Mouse (Mus musculus) common myeloid progenitor, adult 5-6 weeks (primary cell): ENCODE measurements at regions not wholly inside any gene's neighbourhood (a gene's known extent, or its start where the extent isn't known, plus 50 kb on each side); places are given as distances from the start of the nearest gene placed in this dataset.

Experiments
- ATAC-seq: replicated peaks from 2 replicates; pipeline ENCODE4 v1.8.0; 2016; ENCODE audit warnings: low read depth, mild to moderate bottlenecking, moderate TSS enrichment, inconsistent platforms; ENCODE audit not compliant: poor library complexity, severe bottlenecking

GRCm38 (mm10) chr4:95284696-95285095 lies 232.7 kb upstream of the Jun start:
- ATAC-seq = no peak

- no peak for ATAC-seq
Observed at GRCm38 (mm10) chr4:95290321-95290720, 238.3 kb upstream of the Jun start.

GRCm38 (mm10) chr4:95294110-95294509 lies 242.1 kb upstream of the Jun start:
- 0 out of 2 replicates have a peak, but pooled peaks have one; percentile 52 for ATAC-seq

GRCm38 (mm10) chr4:95301907-95302306 lies 249.9 kb upstream of the Jun start:
- no peak for ATAC-seq

- ATAC-seq = peak; percentile 94
Observed at GRCm38 (mm10) chr4:95303337-95303736, 251.3 kb upstream of the Jun start.

GRCm38 (mm10) chr4:95304006-95304405 lies 252.0 kb upstream of the Jun start:
- no peak for ATAC-seq

GRCm38 (mm10) chr4:95307134-95307533 lies 250.2 kb upstream of the Fggy start:
- ATAC-seq = no peak

- no peak for ATAC-seq
Observed at GRCm38 (mm10) chr4:95308469-95308895, 248.8 kb upstream of the Fggy start.

- ATAC-seq = no peak
Observed at GRCm38 (mm10) chr4:95310410-95310809, 246.9 kb upstream of the Fggy start.

GRCm38 (mm10) chr4:95317821-95318290 lies 239.5 kb upstream of the Fggy start:
- ATAC-seq = no peak

- no peak for ATAC-seq
Observed at GRCm38 (mm10) chr4:95318561-95318960, 238.7 kb upstream of the Fggy start.

- no peak for ATAC-seq
Observed at GRCm38 (mm10) chr4:95319036-95319435, 238.3 kb upstream of the Fggy start.

- ATAC-seq = peak; percentile 56
Observed at GRCm38 (mm10) chr4:95325861-95326260, 231.4 kb upstream of the Fggy start.

- ATAC-seq = peak; percentile 74
Observed at GRCm38 (mm10) chr4:95339822-95340221, 217.5 kb upstream of the Fggy start.

GRCm38 (mm10) chr4:95340926-95341325 lies 216.4 kb upstream of the Fggy start:
- ATAC-seq = peak; percentile 67

- ATAC-seq = no peak
Observed at GRCm38 (mm10) chr4:95346722-95347197, 210.5 kb upstream of the Fggy start.

GRCm38 (mm10) chr4:95347436-95347835 lies 209.9 kb upstream of the Fggy start:
- ATAC-seq = no peak

GRCm38 (mm10) chr4:95348405-95349123 lies 208.7 kb upstream of the Fggy start:
- peak; percentile 86 for ATAC-seq

GRCm38 (mm10) chr4:95353894-95354319 lies 203.4 kb upstream of the Fggy start:
- ATAC-seq = peak; percentile 84

GRCm38 (mm10) chr4:95358674-95359073 lies 198.6 kb upstream of the Fggy start:
- ATAC-seq = no peak

GRCm38 (mm10) chr4:95360336-95360967 lies 196.9 kb upstream of the Fggy start:
- no peak for ATAC-seq
